Mouse (Mus musculus) erythroid progenitor cell, adult 5-6 weeks (primary cell): Measurements from ENCODE around the gene Gm11627. TPM values are rescaled to one million over a fixed set of nuclear protein-coding genes. Genes with fewer than 3 reads are reported as not detected.
"Not testable (repeated sequence)": the region's sequence is repeated elsewhere in the genome, so short reads cannot be mapped to it uniquely, and the experiment has no call there.

Experiments used
- ATAC-seq: replicated peaks from 2 replicates; pipeline ENCODE4 v1.8.0; 2016; ENCODE audit warnings: moderate number of reproducible peaks, mild to moderate bottlenecking, moderate TSS enrichment, inconsistent platforms; ENCODE audit not compliant: poor library complexity, low FRiP score, severe bottlenecking
- total RNA-seq, 2 experiments: library from RNA; stranded (forward) in 1 of 2; stranded (reverse) in 1 of 2; fragments of 150-400 nt in 1 of 2; fragments of 186-747, 209-891 nt in 1 of 2; gene quantifications; 2 replicates each; pipeline versions ENCODE4 v1.2.3 to v1.2.4; 2015 to 2017; ENCODE audit warnings: low replicate concordance in 2 of 2

Gene Gm11627
- total RNA-seq (2015; ENCODE audit: low replicate concordance) (not detected in 2 replicates), total RNA-seq (2017; ENCODE audit: low replicate concordance) (not detected in 2 replicates)

DNA sequence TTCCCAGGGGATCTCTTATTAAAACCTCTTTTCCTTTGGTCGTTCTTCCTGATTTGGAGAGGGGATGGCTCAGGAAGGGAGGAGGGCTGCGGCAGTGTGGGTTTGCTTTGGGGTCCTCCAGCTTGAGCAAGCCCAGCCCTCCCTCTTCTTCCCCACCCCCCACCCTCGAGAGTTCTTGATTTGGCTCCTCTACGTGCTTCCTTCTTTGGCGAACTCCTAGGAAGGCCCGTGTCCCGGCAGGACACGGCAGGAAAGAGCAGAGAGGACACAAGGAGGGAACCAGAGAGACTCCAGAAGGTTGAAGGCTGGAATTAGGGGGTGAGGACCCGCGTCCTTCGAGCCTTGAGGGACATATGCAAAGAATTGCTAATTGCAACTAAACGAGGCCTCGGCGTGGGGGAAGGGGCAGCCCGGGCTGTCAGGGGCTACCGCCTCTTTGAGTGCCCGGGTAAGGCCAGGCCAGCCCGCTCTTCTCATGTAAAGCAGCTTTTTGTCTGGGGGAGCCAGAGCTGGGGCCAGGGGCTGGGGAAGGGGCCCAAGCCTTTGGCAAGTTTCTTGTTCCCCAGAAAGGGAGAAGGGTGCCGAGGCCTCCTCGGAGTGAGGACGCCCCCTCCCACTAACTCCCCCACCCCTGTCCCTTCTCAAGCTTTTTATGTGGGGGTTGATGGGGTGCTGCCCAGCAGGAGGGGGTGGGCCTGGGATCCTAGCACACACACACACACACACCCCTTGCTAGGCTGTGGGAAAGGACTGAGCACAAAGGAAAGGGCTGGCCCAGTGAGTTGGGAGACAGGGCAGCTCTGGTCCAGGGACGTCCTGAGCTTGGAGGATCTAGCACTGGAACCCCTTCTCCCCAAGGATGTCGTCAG is at the start of gene Gm11627:
Gm11627 (minus strand) TSS at position 297 of the 869 bp plus-strand sequence.
- no peak for ATAC-seq

DNA sequence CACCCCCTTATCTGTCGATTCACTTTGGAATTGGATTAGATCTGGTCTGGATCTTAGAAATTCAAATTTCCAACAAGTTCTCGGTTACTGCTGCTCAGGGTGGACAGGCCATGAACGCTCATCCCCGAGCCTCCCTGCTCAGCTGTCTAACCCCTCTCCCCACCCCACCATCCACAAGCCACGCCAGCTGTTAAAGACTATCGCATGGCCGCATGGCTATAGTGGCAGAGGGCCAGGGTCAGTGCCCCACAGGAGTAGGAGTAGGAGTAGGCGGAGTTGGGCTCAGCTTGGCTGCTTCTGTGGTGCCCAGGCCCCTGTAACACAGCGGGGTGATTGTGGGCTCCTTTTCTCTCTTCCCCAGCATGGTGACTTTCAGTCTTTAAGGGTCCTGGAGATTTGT is 49.3 kb upstream of the Gm11627 start:
- no peak for ATAC-seq

- no peak for ATAC-seq
Observed at GRCm38 (mm10) chr11:102627171-102627931, 48.1 kb upstream of the Gm11627 start.

GRCm38 (mm10) chr11:102624888-102625407 is 45.7 kb upstream of the Gm11627 start:
- no peak for ATAC-seq

- ATAC-seq = no peak
Observed at GRCm38 (mm10) chr11:102623876-102624789, 44.9 kb upstream of the Gm11627 start.

- ATAC-seq = no peak
Observed at GRCm38 (mm10) chr11:102619449-102619848, 40.2 kb upstream of the Gm11627 start.

DNA sequence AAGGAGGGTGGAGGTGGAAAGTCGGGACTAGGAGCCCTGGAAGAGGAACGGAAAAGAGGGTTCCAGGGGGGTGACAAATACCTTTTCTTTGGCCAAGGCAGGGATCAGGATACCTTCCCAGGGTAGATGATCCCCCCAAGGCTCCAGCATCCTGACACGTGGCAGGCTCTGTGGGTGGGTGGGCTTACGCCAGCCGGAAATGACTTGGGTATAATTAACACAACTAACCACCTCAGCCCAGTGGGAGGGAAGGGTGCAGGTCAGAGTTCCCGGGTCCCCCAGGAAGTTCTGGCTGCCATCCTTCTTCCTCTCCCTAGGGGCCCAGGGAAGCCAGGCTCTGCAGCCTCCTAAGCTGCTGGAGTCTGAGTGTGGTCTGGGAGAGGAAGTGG is 32.0 kb upstream of the Gm11627 start:
- ATAC-seq = no peak

GRCm38 (mm10) chr11:102610675-102611316 is 31.5 kb upstream of the Gm11627 start:
- no peak for ATAC-seq

DNA sequence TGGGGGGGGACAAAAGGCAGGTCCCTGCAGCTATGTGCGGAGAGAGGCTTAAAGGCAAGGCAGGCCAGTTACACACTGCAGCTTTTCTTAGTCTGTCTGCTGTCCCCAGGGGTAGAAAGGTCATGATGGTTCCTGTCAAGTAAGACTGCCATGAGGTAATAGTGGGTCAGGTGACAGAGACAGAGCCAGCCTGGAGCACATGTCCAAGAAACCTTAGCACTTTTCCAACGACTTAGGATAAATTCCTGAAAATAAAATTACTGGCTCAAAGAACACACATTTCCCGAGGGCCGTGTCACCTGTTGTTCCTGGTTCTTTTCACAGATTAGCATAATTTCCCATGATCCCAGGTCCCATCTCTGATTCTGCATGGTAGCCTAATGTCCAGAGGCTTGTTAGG is 31.0 kb upstream of the Gm11627 start:
- no peak for ATAC-seq

DNA sequence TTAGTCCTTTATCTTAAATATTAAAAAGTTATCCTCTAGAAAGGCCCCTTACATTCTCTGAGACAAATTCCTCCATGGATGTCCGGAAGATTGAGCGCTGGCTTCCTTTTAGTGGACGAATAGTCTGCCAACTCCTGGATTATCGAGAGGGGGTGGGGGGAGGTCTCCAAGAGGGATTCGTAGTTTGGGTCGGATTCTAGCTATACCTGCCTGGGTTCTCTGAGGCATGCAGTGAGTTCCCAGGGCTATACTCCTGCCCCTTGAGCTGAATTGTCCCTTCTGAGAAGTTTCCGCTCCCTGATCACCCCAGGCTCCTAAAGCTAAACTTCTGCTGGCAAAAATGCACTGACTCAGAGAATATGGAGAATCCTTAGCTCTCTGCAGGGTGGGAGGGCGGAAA is 30.2 kb upstream of the Gm11627 start:
- ATAC-seq = no peak

DNA sequence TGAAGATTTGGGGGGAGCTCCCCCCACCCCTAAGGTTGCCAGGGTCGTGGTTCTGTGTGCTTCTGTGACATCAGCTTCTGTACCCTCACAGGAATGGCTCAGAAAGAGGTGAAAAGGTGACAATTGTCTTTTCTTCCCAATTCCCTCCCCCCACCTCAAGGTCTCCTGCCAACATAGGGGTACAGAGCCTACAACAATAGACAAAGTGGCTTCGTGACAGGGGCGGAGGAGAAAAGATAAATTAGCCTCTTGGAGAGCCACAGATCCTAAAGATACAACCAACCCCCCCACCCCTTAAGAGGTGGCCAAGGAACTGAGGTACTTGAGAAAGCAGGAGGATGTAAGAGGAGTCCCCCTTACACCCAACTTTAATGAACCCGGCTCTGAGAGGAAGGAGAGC is 29.4 kb upstream of the Gm11627 start:
- no peak for ATAC-seq

GRCm38 (mm10) chr11:102607686-102608548 is 28.7 kb upstream of the Gm11627 start:
- ATAC-seq = no peak

- ATAC-seq = not testable (repeated sequence)
Observed at GRCm38 (mm10) chr11:102607201-102607600, 27.9 kb upstream of the Gm11627 start.

- ATAC-seq = no peak
Observed at GRCm38 (mm10) chr11:102606751-102607171, 27.5 kb upstream of the Gm11627 start.

DNA sequence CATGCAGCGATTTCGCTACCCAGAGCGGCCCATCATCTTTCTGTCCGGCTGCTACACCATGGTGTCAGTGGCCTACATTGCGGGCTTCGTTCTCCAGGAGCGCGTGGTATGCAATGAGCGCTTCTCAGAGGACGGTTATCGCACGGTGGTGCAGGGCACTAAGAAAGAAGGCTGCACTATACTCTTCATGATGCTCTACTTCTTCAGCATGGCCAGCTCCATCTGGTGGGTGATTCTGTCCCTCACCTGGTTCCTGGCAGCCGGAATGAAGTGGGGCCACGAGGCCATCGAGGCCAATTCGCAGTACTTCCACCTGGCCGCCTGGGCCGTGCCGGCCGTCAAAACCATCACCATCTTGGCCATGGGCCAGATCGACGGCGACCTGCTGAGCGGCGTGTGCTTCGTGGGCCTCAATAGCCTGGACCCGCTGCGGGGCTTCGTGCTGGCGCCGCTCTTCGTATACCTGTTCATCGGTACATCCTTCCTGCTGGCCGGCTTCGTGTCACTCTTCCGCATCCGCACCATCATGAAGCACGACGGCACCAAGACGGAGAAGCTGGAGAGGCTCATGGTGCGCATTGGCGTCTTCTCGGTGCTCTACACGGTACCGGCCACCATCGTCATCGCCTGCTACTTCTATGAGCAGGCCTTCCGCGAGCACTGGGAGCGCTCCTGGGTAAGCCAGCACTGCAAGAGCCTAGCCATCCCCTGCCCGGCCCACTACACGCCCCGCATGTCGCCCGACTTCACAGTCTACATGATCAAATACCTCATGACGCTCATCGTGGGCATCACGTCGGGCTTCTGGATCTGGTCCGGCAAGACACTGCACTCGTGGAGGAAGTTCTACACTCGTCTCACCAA is 26.5 kb upstream of the Gm11627 start:
- 0 out of 2 replicates have a peak, but pooled peaks have one; percentile 30 for ATAC-seq

DNA sequence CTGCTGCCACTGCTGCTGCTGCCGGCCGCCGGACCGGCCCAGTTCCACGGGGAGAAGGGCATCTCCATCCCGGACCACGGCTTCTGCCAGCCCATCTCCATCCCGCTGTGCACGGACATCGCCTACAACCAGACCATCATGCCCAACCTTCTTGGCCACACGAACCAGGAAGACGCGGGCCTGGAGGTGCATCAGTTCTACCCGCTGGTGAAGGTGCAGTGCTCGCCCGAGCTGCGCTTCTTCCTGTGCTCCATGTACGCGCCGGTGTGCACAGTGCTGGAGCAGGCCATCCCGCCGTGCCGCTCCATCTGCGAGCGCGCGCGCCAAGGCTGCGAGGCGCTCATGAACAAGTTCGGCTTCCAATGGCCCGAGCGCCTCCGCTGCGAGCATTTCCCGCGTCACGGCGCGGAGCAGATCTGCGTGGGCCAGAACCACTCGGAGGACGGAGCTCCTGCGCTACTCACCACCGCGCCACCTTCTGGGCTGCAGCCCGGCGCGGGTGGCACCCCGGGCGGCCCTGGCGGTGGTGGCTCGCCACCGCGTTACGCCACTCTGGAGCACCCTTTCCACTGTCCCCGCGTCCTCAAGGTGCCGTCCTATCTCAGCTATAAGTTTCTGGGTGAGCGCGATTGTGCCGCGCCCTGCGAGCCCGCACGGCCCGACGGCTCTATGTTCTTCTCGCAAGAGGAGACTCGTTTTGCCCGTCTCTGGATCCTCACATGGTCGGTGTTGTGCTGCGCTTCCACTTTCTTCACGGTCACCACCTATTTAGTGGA is 25.7 kb upstream of the Gm11627 start:
- 0 out of 2 replicates have a peak, but pooled peaks have one; percentile 10 for ATAC-seq
